8 mouse cellular contexts compared by ENCODE assay signal in genomic region chr11:61930640-61931586, GRCm38 (mm10). TPM values are rescaled to one million over a fixed set of nuclear protein-coding genes. Genes with fewer than 3 reads are reported as not detected.
DNase-seq lines count a peak whose midpoint lies in the region; ATAC-seq and TF ChIP-seq lines count a peak whose summit lies in the region.

No protein-coding gene starts in this region.

- H3K4me3 ChIP-seq in lung, adult 2 months (replicated peaks; ENCODE audit: extremely low read depth, low read depth, low read length) = peak overlapping the region; percentile 100
- peak overlapping the region; percentile 97 to 98 for H3K4me3 ChIP-seq in heart, embryonic 14.5 days (ENCODE audit: control insufficient read depth in 1 of 2, insufficient read depth in 1 of 2, low read depth in 1 of 2, low read length in 2 of 2)
- peak overlapping the region; percentile 93 for H3K4me3 ChIP-seq in midbrain, postnatal 0 days (ENCODE audit: low read depth, low read length)

- peak overlapping the region; percentile 99 for H3K27ac ChIP-seq in heart, embryonic 14.5 days (replicated peaks in 1 of 2; ENCODE audit: control insufficient read depth in 1 of 2, insufficient read depth in 1 of 2, low read depth in 2 of 2, low read length in 2 of 2)
- H3K27ac ChIP-seq in midbrain, postnatal 0 days (ENCODE audit: low read depth, low read length) = peak overlapping the region; percentile 94

- 0 out of 2 replicates have a peak, but pooled peaks have one; percentile 1 for ATAC-seq in common myeloid progenitor, adult 5-6 weeks (replicated peaks; ENCODE audit: low read depth, poor library complexity, severe bottlenecking)
- peak; percentile 0; the same call in 1 of the 2 replicates for ATAC-seq in heart, embryonic 14.5 days (ENCODE audit: insufficient number of reproducible peaks, insufficient read depth, low FRiP score, low read depth)
- 0 out of 2 replicates have a peak, but pooled peaks have one; percentile 31 for ATAC-seq in midbrain, postnatal 0 days (ENCODE audit: low FRiP score)

- no peak for TF ChIP-seq CTCF in lung, adult 2 months (IDR thresholded peaks at IDR 0.05; ENCODE audit: insufficient read depth, low read length)
- TF ChIP-seq CTCF in midbrain, postnatal 0 days (IDR thresholded peaks at IDR 0.05) = peak; percentile 23; the same call in 1 of the 2 replicates

- TF ChIP-seq POLR2A in lung, adult 2 months (IDR thresholded peaks at IDR 0.05; ENCODE audit: borderline replicate concordance, extremely low read depth, low read depth, low read length) = no peak

- peak overlapping the region; percentile 87 for H3K4me2 ChIP-seq in heart, embryonic 14.5 days (ENCODE audit: low read length)
- H3K4me2 ChIP-seq in midbrain, postnatal 0 days (ENCODE audit: low read depth, low read length, poor library complexity, severe bottlenecking) = peak overlapping the region; percentile 59

- H3K4me1 ChIP-seq in lung, adult 2 months (ENCODE audit: control insufficient read depth, insufficient read depth, low read length) = peaks cover 17% of the 10 kb centered on the region
- peaks cover 4 to 21% of the 10 kb centered on the region in 2 experiments for H3K4me1 ChIP-seq in heart, embryonic 14.5 days (ENCODE audit: control insufficient read depth in 2 of 2, insufficient read depth in 2 of 2, low read length in 2 of 2)
- H3K4me1 ChIP-seq in midbrain, postnatal 0 days (ENCODE audit: insufficient read depth, low read length) = peaks cover 13% of the 10 kb centered on the region; the same call in 1 of the 2 replicates

- WGBS in lung, adult 2 months = 21% methylated on average over 11 of the region's 11 CpGs
- 18% methylated on average over 11 of the region's 11 CpGs for WGBS in heart, embryonic 14.5 days
- WGBS in midbrain, postnatal 0 days = 20% methylated on average over 11 of the region's 11 CpGs

- H3K9me3 ChIP-seq in heart, embryonic 14.5 days (ENCODE audit: control insufficient read depth, low read length) = no peaks in the 10 kb centered on the region
- H3K9me3 ChIP-seq in midbrain, postnatal 0 days (ENCODE audit: low read length) = no peaks in the 10 kb centered on the region

- H3K9ac ChIP-seq in heart, embryonic 14.5 days (ENCODE audit: low read length) = peak overlapping the region; percentile 96
- H3K9ac ChIP-seq in midbrain, postnatal 0 days (replicated peaks; ENCODE audit: low read length, poor library complexity, severe bottlenecking) = peak overlapping the region; percentile 81

- DNase-seq in lung, adult 2 months = no peak
- no peak for DNase-seq in lung, postnatal 4 days
- peak; percentile 33 to 45 for DNase-seq in kidney, postnatal 25 days
- no peak for DNase-seq in midbrain, postnatal 0 days (ENCODE audit: low spot score)
- DNase-seq in urinary bladder, postnatal 25 days (ENCODE audit: low spot score) = no peak
- DNase-seq in cerebellum, adult 8-10 months = no peak

- no peaks in the 10 kb centered on the region for H3K27me3 ChIP-seq in heart, embryonic 14.5 days (ENCODE audit: control insufficient read depth, insufficient read depth, low read length)
- H3K27me3 ChIP-seq in midbrain, postnatal 0 days (ENCODE audit: insufficient read depth, low read length) = no peaks in the 10 kb centered on the region

- H3K36me3 ChIP-seq in heart, embryonic 14.5 days (ENCODE audit: control insufficient read depth, insufficient read depth, low read length) = 0 out of 2 replicates have a peak, but pooled peaks cover 3% of the 10 kb centered on the region
- no peaks in the 10 kb centered on the region for H3K36me3 ChIP-seq in midbrain, postnatal 0 days (ENCODE audit: insufficient read depth, low read length)

RNA-seq across cellular contexts. Expression of gene Akap10, which starts 0.9 kb away (rescaled TPM):
- polyA plus RNA-seq in lung, adult 2 months (2012; rRNA removed) = 8.7 and 12.3 TPM in 2 replicates
- total RNA-seq in common myeloid progenitor, adult 5-6 weeks (2017) = 32.5 and 39.7 TPM in 2 replicates
- polyA plus RNA-seq in heart, embryonic 14.5 days (2014; fragmentation: Nextera tagmentation; extraction: Ambion mirVana) = 18.5 and 18.7 TPM in 2 replicates
- 16.7 and 24.5 TPM in 2 replicates for total RNA-seq in midbrain, postnatal 0 days (2014; rRNA removed)
- polyA plus RNA-seq in midbrain, postnatal 0 days (2015; fragmentation: Nextera tagmentation; extraction: Ambion mirVana) = 5.9 and 6.3 TPM in 2 replicates

RNA-seq across cellular contexts. Expression of gene Specc1, which starts 25.6 kb away (rescaled TPM):
- 11.7 and 12.2 TPM in 2 replicates for polyA plus RNA-seq in lung, adult 2 months (2012; rRNA removed)
- 33.6 and 33.9 TPM in 2 replicates for total RNA-seq in common myeloid progenitor, adult 5-6 weeks (2017)
- polyA plus RNA-seq in heart, embryonic 14.5 days (2014; fragmentation: Nextera tagmentation; extraction: Ambion mirVana) = 12.1 and 12.2 TPM in 2 replicates
- total RNA-seq in midbrain, postnatal 0 days (2014; rRNA removed) = 25.0 and 27.5 TPM in 2 replicates
- polyA plus RNA-seq in midbrain, postnatal 0 days (2015; fragmentation: Nextera tagmentation; extraction: Ambion mirVana) = 11.6 and 12.8 TPM in 2 replicates

Comparison
In these comparisons a context has a peak if more than half of its experiments do, and no peak if none do; other contexts are left out.
1. DNase-seq: peak in kidney, postnatal 25 days (2 of 2); none in lung, adult 2 months (single experiment), lung, postnatal 4 days (0 of 2), midbrain, postnatal 0 days (single experiment), urinary bladder, postnatal 25 days (single experiment) and cerebellum, adult 8-10 months (single experiment).
2. Peak in every context shown above with its lines, with median percentiles within 50 percentile points of each other: H3K4me3 ChIP-seq and ATAC-seq.